Mouse (Mus musculus) kidney, embryonic 14.5 days (tissue): ENCODE data around the gene Sfxn5. TPM values are rescaled to one million over a fixed set of nuclear protein-coding genes. Genes with fewer than 3 reads are reported as not detected.
A peak's percentile ranks its signal among the peaks of the same experiment; 100 is the strongest.

Experiments used
- ATAC-seq: fragments of 200-750 bp; cut with Nextera tagmentation; 2 replicates; pipeline ENCODE4 v1.8.0; 2017; ENCODE audit warnings: moderate number of reproducible peaks, mild to moderate bottlenecking, moderate TSS enrichment, moderate library complexity; ENCODE audit not compliant: low FRiP score, low TSS enrichment
- H3K27ac ChIP-seq: fragments of 300-500 bp; sonication (generic); 2 replicates; pipeline ENCODE4 v1.5.1; 2014; ENCODE audit warnings: low read depth, mild to moderate bottlenecking, low read length, moderate library complexity, mixed read lengths
- H3K27me3 ChIP-seq: fragments of 300-500 bp; sonication (generic); 2 replicates; pipeline ENCODE4 v1.6.1; 2014; ENCODE audit warnings: mild to moderate bottlenecking, low read length; ENCODE audit not compliant: control insufficient read depth, insufficient read depth
- H3K36me3 ChIP-seq: fragments of 300-500 bp; sonication (generic); 2 replicates; pipeline ENCODE4 v1.6.1; 2014; ENCODE audit warnings: low read length, mixed read lengths; ENCODE audit not compliant: control insufficient read depth, insufficient read depth
- H3K4me1 ChIP-seq: fragments of 300-500 bp; sonication (generic); 2 replicates; pipeline ENCODE4 v1.6.1; 2014; ENCODE audit warnings: low read length, mixed read lengths; ENCODE audit not compliant: control insufficient read depth, insufficient read depth
- H3K4me2 ChIP-seq: fragments of 300-500 bp; sonication (generic); replicated peaks from 2 replicates; pipeline ENCODE4 v1.6.1; 2014; ENCODE audit warnings: low read depth, mild to moderate bottlenecking, low read length
- H3K4me3 ChIP-seq: fragments of 300-500 bp; sonication (generic); 2 replicates; pipeline ENCODE4 v1.5.1; 2014; ENCODE audit warnings: mild to moderate bottlenecking, low read length
- H3K9ac ChIP-seq: fragments of 300-500 bp; sonication (generic); 2 replicates; pipeline ENCODE4 v1.6.1; 2014; ENCODE audit warnings: low read depth, mild to moderate bottlenecking, low read length, moderate library complexity
- H3K9me3 ChIP-seq: fragments of 300-500 bp; sonication (generic); 2 replicates; pipeline ENCODE4 v1.6.1; 2016; ENCODE audit warnings: low read length; ENCODE audit not compliant: control insufficient read depth
- WGBS: fragments of 180-500 bp; shearing (Covaris S2); extraction: QIAGEN DNeasy Blood & Tissue Kit; methylation state at CpG from one replicate; pipeline ENCODE4 v1.1.7; 2014; 5-methylcytosine and 5-hydroxymethylcytosine counted together
- polyA plus RNA-seq: library from polyadenylated mRNA; unstranded; fragments of >200 nt; fragmentation: Nextera tagmentation; extraction: Ambion mirVana; gene quantifications from 2 replicates; pipeline ENCODE4 v1.2.1, GENCODE M21; 2014

The Sfxn5 gene
- polyA plus RNA-seq, 1 experiment from 2014 or later, result 9.3 TPM

GRCm38 (mm10) chr6:85307894-85308293 lies 25.3 kb downstream of the Sfxn5 start:
- WGBS, result 88% methylated on average over 4 of the region's 4 CpGs
- Histone ChIP-seq H3K27ac (no peak overlapping the region), H3K9ac (no peak overlapping the region), H3K36me3 (no peaks in the 10 kb centered on the region), H3K9me3 (no peaks in the 10 kb centered on the region), H3K4me3 (no peak overlapping the region), H3K27me3 (no peaks in the 10 kb centered on the region), H3K4me1 (no peaks in the 10 kb centered on the region; the same call in 1 of the 2 replicates), H3K4me2 (no peak overlapping the region)
- ATAC-seq, result no peak

- no peak for ATAC-seq
- H3K4me2 ChIP-seq, result no peak overlapping the region
- 82% methylated on average over 3 of the region's 3 CpGs for whole genome bisulfite sequencing
Observed at GRCm38 (mm10) chr6:85306375-85306774, 26.8 kb downstream of the Sfxn5 start.

GRCm38 (mm10) chr6:85305826-85306225 lies 27.4 kb downstream of the Sfxn5 start:
- H3K9ac ChIP-seq, result no peak overlapping the region
- H3K27ac ChIP-seq, result no peak overlapping the region
- H3K9me3 ChIP-seq, result no peaks in the 10 kb centered on the region
- no peak overlapping the region for H3K4me2 ChIP-seq
- no peaks in the 10 kb centered on the region for H3K27me3 ChIP-seq
- no peak for ATAC-seq
- no peaks in the 10 kb centered on the region; the same call in 1 of the 2 replicates for H3K4me1 ChIP-seq
- H3K36me3 ChIP-seq, result no peaks in the 10 kb centered on the region
- no peak overlapping the region for H3K4me3 ChIP-seq

More at GRCm38 (mm10) chr6:85306375-85306774, 26.8 kb downstream of the Sfxn5 start:
- H3K36me3 ChIP-seq, result no peaks in the 10 kb centered on the region
- H3K9me3 ChIP-seq, result no peaks in the 10 kb centered on the region
- H3K9ac ChIP-seq, result no peak overlapping the region
- no peaks in the 10 kb centered on the region for H3K27me3 ChIP-seq
- H3K4me1 ChIP-seq, result no peaks in the 10 kb centered on the region; the same call in 1 of the 2 replicates
- H3K27ac ChIP-seq, result no peak overlapping the region
- H3K4me3 ChIP-seq, result no peak overlapping the region

GRCm38 (mm10) chr6:85304966-85305365 lies 28.3 kb downstream of the Sfxn5 start:
- Histone ChIP-seq H3K27ac (no peak overlapping the region), H3K27me3 (no peaks in the 10 kb centered on the region), H3K36me3 (no peaks in the 10 kb centered on the region), H3K9me3 (no peaks in the 10 kb centered on the region), H3K4me1 (no peaks in the 10 kb centered on the region; the same call in 1 of the 2 replicates), H3K4me3 (no peak overlapping the region), H3K9ac (no peak overlapping the region), H3K4me2 (no peak overlapping the region)
- ATAC-seq, result no peak
- WGBS, result 87% methylated on average over 5 of the region's 5 CpGs

GRCm38 (mm10) chr6:85302326-85303055 lies 30.7 kb downstream of the Sfxn5 start:
- Histone ChIP-seq H3K9ac (no peak overlapping the region), H3K27ac (peak overlapping the region; percentile 30; the same call in 1 of the 2 replicates), H3K27me3 (no peaks in the 10 kb centered on the region), H3K4me1 (no peaks in the 10 kb centered on the region; the same call in 1 of the 2 replicates), H3K9me3 (no peaks in the 10 kb centered on the region), H3K36me3 (no peaks in the 10 kb centered on the region), H3K4me2 (no peak overlapping the region), H3K4me3 (no peak overlapping the region)
- ATAC-seq, result no peak
- WGBS, result 62% methylated on average over 3 of the region's 3 CpGs

- ATAC-seq, result peak; percentile 16; the same call in 1 of the 2 replicates
- H3K36me3 ChIP-seq, result no peaks in the 10 kb centered on the region
- H3K27me3 ChIP-seq, result no peaks in the 10 kb centered on the region
- H3K9me3 ChIP-seq, result no peaks in the 10 kb centered on the region
- H3K4me2 ChIP-seq, result no peak overlapping the region
- no peak overlapping the region for H3K4me3 ChIP-seq
- WGBS, result 55% methylated on average over 7 of the region's 7 CpGs
- peaks cover 4% of the 10 kb centered on the region; the same call in 1 of the 2 replicates for H3K4me1 ChIP-seq
- no peak overlapping the region for H3K9ac ChIP-seq
- H3K27ac ChIP-seq, result no peak overlapping the region
Observed at GRCm38 (mm10) chr6:85295384-85296167, 37.6 kb downstream of the Sfxn5 start.

- no peak overlapping the region for H3K27ac ChIP-seq
Observed at GRCm38 (mm10) chr6:85294004-85294379, 39.2 kb downstream of the Sfxn5 start.

GRCm38 (mm10) chr6:85293255-85294003 lies 39.8 kb downstream of the Sfxn5 start:
- no peak overlapping the region for H3K4me2 ChIP-seq
- H3K27me3 ChIP-seq, result no peaks in the 10 kb centered on the region
- H3K27ac ChIP-seq, result no peak overlapping the region
- H3K4me3 ChIP-seq, result no peak overlapping the region
- no peak overlapping the region for H3K9ac ChIP-seq
- no peaks in the 10 kb centered on the region for H3K9me3 ChIP-seq
- no peaks in the 10 kb centered on the region for H3K36me3 ChIP-seq
- peaks cover 4% of the 10 kb centered on the region; the same call in 1 of the 2 replicates for H3K4me1 ChIP-seq
- WGBS, result 41% methylated on average over 10 of the region's 10 CpGs
- ATAC-seq, result no peak

More at GRCm38 (mm10) chr6:85294004-85294379, 39.2 kb downstream of the Sfxn5 start:
- no peak overlapping the region for H3K4me3 ChIP-seq
- WGBS, result 61% methylated on average over 5 of the region's 5 CpGs
- no peaks in the 10 kb centered on the region for H3K36me3 ChIP-seq
- H3K4me2 ChIP-seq, result no peak overlapping the region
- no peaks in the 10 kb centered on the region for H3K27me3 ChIP-seq
- H3K9ac ChIP-seq, result no peak overlapping the region
- ATAC-seq, result no peak
- no peaks in the 10 kb centered on the region for H3K9me3 ChIP-seq
- peaks cover 4% of the 10 kb centered on the region; the same call in 1 of the 2 replicates for H3K4me1 ChIP-seq
